Mouse (Mus musculus): ENCODE measurements around the gene Ywhae.

GRCm38 (mm10) chr11:75684462-75684861 lies 48.2 kb upstream of the Ywhae start:
- TF ChIP-seq TBP (conservative IDR thresholded peaks at IDR 0.05; ENCODE audit: low read depth, low read length) = no peak
- TF ChIP-seq ELF1 (IDR thresholded peaks at IDR 0.05; ENCODE audit: low read depth, low read length) = no peak
- no peak for TF ChIP-seq CTCF (conservative IDR thresholded peaks at IDR 0.05 in 1 of 2, IDR thresholded peaks at IDR 0.05 in 1 of 2; ENCODE audit: low read depth in 2 of 2, low read length in 2 of 2)
- TF ChIP-seq ETS1 (conservative IDR thresholded peaks at IDR 0.05; ENCODE audit: low read depth, low read length) = no peak
- TF ChIP-seq POLR2A (IDR thresholded peaks at IDR 0.05; ENCODE audit: low read depth, low read length) = no peak
- TF ChIP-seq MAFK (IDR thresholded peaks at IDR 0.05; ENCODE audit: insufficient replicate concordance, low read length) = no peak
- TF ChIP-seq ZMIZ1 (IDR thresholded peaks at IDR 0.05; ENCODE audit: low read depth, low read length) = no peak
- TF ChIP-seq UBTF (IDR thresholded peaks at IDR 0.05; ENCODE audit: low read depth, low read length) = no peak
- TF ChIP-seq EP300 (IDR thresholded peaks at IDR 0.05; ENCODE audit: low read length) = no peak
- no peak for TF ChIP-seq TCF12 (IDR thresholded peaks at IDR 0.05; ENCODE audit: low read depth, low read length)
- TF ChIP-seq CHD2 (IDR thresholded peaks at IDR 0.05; ENCODE audit: low read length) = no peak
- no peak for TF ChIP-seq ZC3H11A (IDR thresholded peaks at IDR 0.05; ENCODE audit: low read depth, low read length)

Measured in CH12.LX (cell line).